Mouse (Mus musculus) spleen, adult 2 months (tissue): ENCODE results near the gene Olfr27. TPM values are rescaled to one million over a fixed set of nuclear protein-coding genes. Genes with fewer than 3 reads are reported as not detected.

Source experiments
- DNase-seq, 2 experiments: peaks; one replicate each; pipeline versions ENCODE4 v3.0.0 to v3.0.0-alpha.2; 2012 to 2021; ENCODE audit warnings: low spot score in 2 of 2, low read depth in 1 of 2
- H3K27ac ChIP-seq: fragments of 200-500 bp; 2 replicates; pipeline ENCODE4 v1.5.1; 2012; ENCODE audit warnings: low read length, inconsistent platforms; ENCODE audit not compliant: insufficient read depth
- H3K27me3 ChIP-seq: fragments of 200-500 bp; 2 replicates; pipeline ENCODE4 v1.6.1; 2012; ENCODE audit warnings: mild to moderate bottlenecking, moderate library complexity, low read length, inconsistent platforms; ENCODE audit not compliant: control insufficient read depth, insufficient read depth
- H3K36me3 ChIP-seq: fragments of 200-500 bp; 2 replicates; pipeline ENCODE4 v1.6.1; 2012; ENCODE audit warnings: mild to moderate bottlenecking, low read length, inconsistent platforms; ENCODE audit not compliant: control insufficient read depth, insufficient read depth
- H3K4me1 ChIP-seq: fragments of 200-500 bp; 2 replicates; pipeline ENCODE4 v1.6.1; 2011; ENCODE audit warnings: inconsistent platforms; ENCODE audit not compliant: control insufficient read depth, insufficient read depth, insufficient read length
- H3K4me3 ChIP-seq: fragments of 200-500 bp; 2 replicates; pipeline ENCODE4 v1.5.1; 2011; ENCODE audit warnings: mild to moderate bottlenecking, inconsistent platforms; ENCODE audit not compliant: insufficient read depth, insufficient read length; ENCODE audit errors: extremely low read depth
- CTCF ChIP-seq: fragments of 200-500 bp; IDR thresholded peaks from 2 replicates; pipeline ENCODE4 v1.5.1; 2011; ENCODE audit warnings: mild to moderate bottlenecking, inconsistent platforms; ENCODE audit not compliant: insufficient read depth, insufficient read length, insufficient replicate concordance; ENCODE audit errors: extremely low read depth
- POLR2A ChIP-seq: fragments of 200-500 bp; IDR thresholded peaks from 2 replicates; pipeline ENCODE4 v1.6.1; 2011; ENCODE audit warnings: low read depth, low read length, inconsistent platforms
- WGBS: fragments of 180-500 bp; shearing (Covaris S2); methylation state at CpG from one replicate; pipeline ENCODE4 v1.1.7; 2018; 5-methylcytosine and 5-hydroxymethylcytosine counted together
- polyA plus RNA-seq: library from polyadenylated mRNA; depleted of rRNA; stranded (reverse); fragments of >200 nt; gene quantifications from 2 replicates; pipeline ENCODE4 v1.2.3, GENCODE M21; 2012; rRNA removed

Olfr27 gene
- not detected in 2 replicates for polyA plus RNA-seq

DNA sequence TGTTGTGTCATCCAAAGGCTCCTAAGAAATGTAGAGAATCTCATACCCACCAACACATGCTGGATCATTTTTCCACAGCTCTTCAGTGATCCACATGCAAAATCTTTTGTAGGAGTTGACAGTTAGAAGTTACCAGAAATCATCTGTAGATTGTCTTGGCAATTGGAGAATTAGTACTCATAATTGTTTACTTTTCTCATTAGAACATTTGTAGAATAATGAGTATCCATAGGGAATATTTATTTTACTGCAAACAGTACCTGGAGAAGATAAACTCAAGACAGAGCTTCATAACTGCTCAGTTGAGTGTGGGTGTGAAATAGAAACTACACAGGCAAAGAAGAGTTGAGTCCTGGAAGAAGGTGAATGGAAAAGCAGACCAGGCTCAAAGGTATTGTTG lies at the start of gene Olfr27:
Gene Olfr27, plus strand, starts transcription at position 301 of the 400 bp plus-strand sequence.
- H3K4me3 ChIP-seq, result no peak within 1 kb of the TSS
- no peak within 1 kb of the TSS for H3K27ac ChIP-seq
- H3K36me3 ChIP-seq, result no peaks in the 10 kb centered on the region
- H3K4me1 ChIP-seq, result no peaks in the 10 kb centered on the region
- no peaks in the 10 kb centered on the region for H3K27me3 ChIP-seq
- no peak for DNase-seq
- TF ChIP-seq POLR2A (no peak), CTCF (no peak)

DNA sequence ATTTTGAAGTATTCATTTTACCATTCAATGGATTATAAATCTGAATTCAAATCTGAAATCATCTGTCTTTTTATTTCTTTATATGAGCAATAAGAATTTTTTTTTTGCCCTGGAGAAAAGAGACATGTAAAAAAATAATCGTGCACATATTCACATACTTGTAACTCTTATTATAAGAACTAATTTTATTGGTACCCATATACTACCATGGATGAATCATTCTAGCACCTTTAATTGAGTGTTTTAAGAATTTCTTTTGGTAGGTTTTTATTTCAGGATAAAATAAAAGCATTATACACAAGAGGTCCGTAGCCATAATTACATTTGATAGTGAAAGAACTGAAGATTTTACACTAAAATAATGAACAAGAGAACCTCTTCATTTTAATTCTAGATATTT lies 49.1 kb upstream of the Olfr27 start, which contains the start of gene Olfr938:
Gene Olfr938, minus strand, starts transcription at position 101 of the 400 bp plus-strand sequence.
- DNase-seq, result no peak
- Histone ChIP-seq H3K4me1 (no peaks in the 10 kb centered on the region), H3K4me3 (no peak within 1 kb of the TSS), H3K36me3 (no peaks in the 10 kb centered on the region), H3K27me3 (no peaks in the 10 kb centered on the region), H3K27ac (no peak within 1 kb of the TSS)
- no peak for TF ChIP-seq CTCF
- no peak for TF ChIP-seq POLR2A
- 82% methylated on average over 2 of the region's 2 CpGs for WGBS

DNA sequence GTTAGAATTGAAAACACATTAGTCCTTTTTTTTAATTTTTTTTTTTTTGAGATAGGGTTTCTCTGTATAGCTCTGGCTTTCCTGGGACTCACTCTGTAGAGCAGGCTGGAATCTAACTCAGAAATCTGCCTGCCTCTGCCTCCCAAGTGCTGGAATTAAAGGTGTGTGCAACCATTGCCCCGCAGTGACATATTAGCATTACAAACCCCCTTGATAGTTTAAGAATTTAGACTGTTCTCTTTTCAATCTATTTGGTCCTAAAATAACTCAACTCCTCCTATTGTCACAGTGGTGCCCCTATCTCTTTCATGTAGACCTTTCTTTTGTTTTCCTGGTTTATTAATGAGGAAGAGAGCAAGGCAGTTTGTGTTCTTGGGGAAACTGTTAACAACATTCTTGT lies 605 bp upstream of the Olfr27 start:
- no peaks in the 10 kb centered on the region for H3K4me1 ChIP-seq
- no peaks in the 10 kb centered on the region for H3K36me3 ChIP-seq
- no peak overlapping the region for H3K4me3 ChIP-seq
- WGBS, result 79% methylated on average over 1 of the region's 1 CpGs
- DNase-seq, result no peak
- no peaks in the 10 kb centered on the region for H3K27me3 ChIP-seq
- H3K27ac ChIP-seq, result no peak overlapping the region
- TF ChIP-seq CTCF, result no peak
- no peak for TF ChIP-seq POLR2A

DNA sequence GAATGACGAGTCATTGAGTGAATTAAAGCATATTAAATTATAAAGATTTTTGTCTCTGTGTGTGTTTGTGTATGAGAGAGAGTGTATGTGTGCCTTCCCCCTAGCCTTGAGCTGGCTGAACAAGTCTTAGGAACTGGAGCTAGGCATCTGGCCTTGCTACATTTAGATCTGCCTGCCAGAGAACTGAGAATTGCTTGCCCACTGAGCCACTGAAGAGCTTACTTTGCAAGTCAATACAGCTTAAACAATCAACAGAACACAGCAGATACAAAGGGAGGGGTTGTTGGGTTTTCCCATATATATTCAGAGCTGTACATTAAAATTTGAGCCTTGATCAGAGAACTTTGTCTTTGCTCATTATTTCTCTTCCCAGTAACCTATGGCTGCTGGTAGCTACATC lies 24.5 kb downstream of the Olfr27 start:
- TF ChIP-seq POLR2A, result no peak
- TF ChIP-seq CTCF, result no peak
- no peak for DNase-seq
- 51% methylated on average over 1 of the region's 1 CpGs for WGBS
- no peaks in the 10 kb centered on the region for H3K4me1 ChIP-seq
- H3K27ac ChIP-seq, result no peak overlapping the region
- H3K4me3 ChIP-seq, result no peak overlapping the region
- no peaks in the 10 kb centered on the region for H3K36me3 ChIP-seq
- no peaks in the 10 kb centered on the region for H3K27me3 ChIP-seq

DNA sequence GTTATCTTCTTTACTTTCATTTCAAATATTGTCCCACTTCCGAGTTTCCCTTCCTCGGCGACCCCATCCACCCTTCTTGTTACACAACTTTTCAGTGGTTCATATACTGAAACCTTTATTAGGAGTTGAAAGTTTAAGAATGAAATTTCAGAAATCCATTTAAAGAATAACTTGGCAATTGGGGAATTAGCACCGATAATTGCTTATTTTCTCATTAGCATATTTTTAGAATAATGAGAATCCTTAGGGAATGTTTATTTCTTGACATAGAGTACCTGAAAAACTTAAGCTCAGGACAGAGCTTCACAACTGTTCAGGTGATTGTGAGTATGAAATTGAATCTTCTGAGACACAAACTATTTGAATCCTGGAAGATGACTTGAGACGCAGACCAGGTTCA lies 38.1 kb downstream of the Olfr27 start, which contains the start of gene Olfr943:
Gene Olfr943, plus strand, starts transcription at position 301 of the 400 bp plus-strand sequence.
- DNase-seq, result no peak
- 90% methylated on average over 5 of the region's 5 CpGs for WGBS
- TF ChIP-seq POLR2A (no peak), CTCF (no peak)

More for the DNA sequence above, 38.1 kb downstream of the Olfr27 start, which contains the start of gene Olfr943:
- Histone ChIP-seq H3K4me1 (no peaks in the 10 kb centered on the region), H3K36me3 (no peaks in the 10 kb centered on the region), H3K4me3 (no peak within 1 kb of the TSS), H3K27me3 (no peaks in the 10 kb centered on the region), H3K27ac (no peak within 1 kb of the TSS)

Other genes starting within 250 kb of the Olfr27 start
- not detected in 2 replicates for gene Olfr930, start 198.3 kb upstream of the Olfr27 start, polyA plus RNA-seq
- not detected in 2 replicates for gene Olfr933, start 155.8 kb upstream of the Olfr27 start, polyA plus RNA-seq
- gene Olfr934, start 139.8 kb upstream of the Olfr27 start, polyA plus RNA-seq, result not detected in 2 replicates
- gene Olfr935, start 128.4 kb upstream of the Olfr27 start, polyA plus RNA-seq, result not detected in 2 replicates
- not detected in 2 replicates for gene Olfr146, start 104.8 kb upstream of the Olfr27 start, polyA plus RNA-seq
- gene Olfr937, start 63.2 kb upstream of the Olfr27 start, polyA plus RNA-seq, result not detected in 2 replicates
- gene Olfr938, start 49.2 kb upstream of the Olfr27 start, polyA plus RNA-seq, result not detected in 2 replicates
- not detected in 2 replicates for gene Olfr943, start 38.2 kb downstream of the Olfr27 start, polyA plus RNA-seq
- not detected in 2 replicates for gene Olfr944, start 73.8 kb downstream of the Olfr27 start, polyA plus RNA-seq
- gene Olfr1537, start 121.9 kb downstream of the Olfr27 start, polyA plus RNA-seq, result not detected in 2 replicates
- not detected in 2 replicates for gene Olfr945, start 148.7 kb downstream of the Olfr27 start, polyA plus RNA-seq
- gene Olfr948, start 197.9 kb downstream of the Olfr27 start, polyA plus RNA-seq, result not detected in 2 replicates